Mouse (Mus musculus): Measurements from ENCODE around the gene Spen. TPM values are rescaled to one million over a fixed set of nuclear protein-coding genes. Genes with fewer than 3 reads are reported as not detected.

Spen gene
- polyA plus RNA-seq, 1 experiment, result 27.1 TPM

GRCm38 (mm10) chr4:141523128-141523527, 15.3 kb downstream of the Spen start:
- Histone ChIP-seq H3K4me3 (replicated peaks; ENCODE audit: extremely low read depth, low read depth, low read length) (no peak overlapping the region), H3K4me1 (ENCODE audit: control insufficient read depth, insufficient read depth, low read length) (peaks cover 15% of the 10 kb centered on the region)
- 50% methylated on average over 11 of the region's 11 CpGs for WGBS
- no peak for DNase-seq
- TF ChIP-seq CTCF (IDR thresholded peaks at IDR 0.05; ENCODE audit: insufficient read depth, low read length), result no peak
- no peak for TF ChIP-seq POLR2A (IDR thresholded peaks at IDR 0.05; ENCODE audit: borderline replicate concordance, extremely low read depth, low read depth, low read length)

- WGBS, result 56% methylated on average over 3 of the region's 3 CpGs
- DNase-seq, result no peak
- TF ChIP-seq POLR2A (IDR thresholded peaks at IDR 0.05; ENCODE audit: borderline replicate concordance, extremely low read depth, low read depth, low read length), result no peak
- TF ChIP-seq CTCF (IDR thresholded peaks at IDR 0.05; ENCODE audit: insufficient read depth, low read length), result no peak
These were observed 20.0 kb downstream of the Spen start for GRCm38 (mm10) chr4:141518386-141518785.

GRCm38 (mm10) chr4:141514179-141514641, 24.2 kb downstream of the Spen start:
- 10% methylated on average over 12 of the region's 12 CpGs for WGBS
- Histone ChIP-seq H3K4me1 (ENCODE audit: control insufficient read depth, insufficient read depth, low read length) (peaks cover 23% of the 10 kb centered on the region), H3K4me3 (replicated peaks; ENCODE audit: extremely low read depth, low read depth, low read length) (no peak overlapping the region)
- TF ChIP-seq POLR2A (IDR thresholded peaks at IDR 0.05; ENCODE audit: borderline replicate concordance, extremely low read depth, low read depth, low read length) (no peak), CTCF (IDR thresholded peaks at IDR 0.05; ENCODE audit: insufficient read depth, low read length) (no peak)
- peak; percentile 61 for DNase-seq

More at GRCm38 (mm10) chr4:141518386-141518785, 20.0 kb downstream of the Spen start:
- Histone ChIP-seq H3K4me1 (ENCODE audit: control insufficient read depth, insufficient read depth, low read length) (peaks cover 15% of the 10 kb centered on the region), H3K4me3 (replicated peaks; ENCODE audit: extremely low read depth, low read depth, low read length) (no peak overlapping the region)

DNA sequence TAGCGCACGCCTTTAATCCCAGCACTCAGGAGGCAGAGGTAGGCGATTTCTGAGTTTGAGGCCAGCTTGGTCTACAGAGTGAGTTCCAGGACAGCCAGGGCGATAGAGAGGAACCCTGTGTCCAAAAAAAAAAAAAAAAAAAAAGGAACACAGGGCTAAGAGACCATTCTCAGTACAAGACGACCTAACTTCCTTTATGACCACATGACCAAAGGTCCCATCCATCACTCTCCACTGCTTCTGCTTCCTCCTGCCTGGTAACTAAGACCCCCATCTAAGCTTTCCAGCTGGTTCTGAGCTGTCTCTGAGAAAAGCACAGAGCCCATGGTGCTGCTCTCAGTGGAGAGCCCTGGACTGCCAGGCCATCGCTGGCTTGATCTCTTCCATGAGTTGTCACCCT, 26.3 kb downstream of the Spen start:
- TF ChIP-seq CTCF (IDR thresholded peaks at IDR 0.05; ENCODE audit: insufficient read depth, low read length) (no peak), POLR2A (IDR thresholded peaks at IDR 0.05; ENCODE audit: borderline replicate concordance, extremely low read depth, low read depth, low read length) (no peak)
- WGBS, result 68% methylated on average over 6 of the region's 6 CpGs
- DNase-seq, result no peak
- Histone ChIP-seq H3K4me3 (replicated peaks; ENCODE audit: extremely low read depth, low read depth, low read length) (no peak overlapping the region), H3K4me1 (ENCODE audit: control insufficient read depth, insufficient read depth, low read length) (peaks cover 22% of the 10 kb centered on the region)

GRCm38 (mm10) chr4:141510457-141510856, 27.9 kb downstream of the Spen start:
- TF ChIP-seq CTCF (IDR thresholded peaks at IDR 0.05; ENCODE audit: insufficient read depth, low read length), result no peak
- no peak for TF ChIP-seq POLR2A (IDR thresholded peaks at IDR 0.05; ENCODE audit: borderline replicate concordance, extremely low read depth, low read depth, low read length)
- no peak for DNase-seq
- Histone ChIP-seq H3K4me3 (replicated peaks; ENCODE audit: extremely low read depth, low read depth, low read length) (no peak overlapping the region), H3K4me1 (ENCODE audit: control insufficient read depth, insufficient read depth, low read length) (peaks cover 32% of the 10 kb centered on the region)
- 46% methylated on average over 13 of the region's 13 CpGs for WGBS

DNA sequence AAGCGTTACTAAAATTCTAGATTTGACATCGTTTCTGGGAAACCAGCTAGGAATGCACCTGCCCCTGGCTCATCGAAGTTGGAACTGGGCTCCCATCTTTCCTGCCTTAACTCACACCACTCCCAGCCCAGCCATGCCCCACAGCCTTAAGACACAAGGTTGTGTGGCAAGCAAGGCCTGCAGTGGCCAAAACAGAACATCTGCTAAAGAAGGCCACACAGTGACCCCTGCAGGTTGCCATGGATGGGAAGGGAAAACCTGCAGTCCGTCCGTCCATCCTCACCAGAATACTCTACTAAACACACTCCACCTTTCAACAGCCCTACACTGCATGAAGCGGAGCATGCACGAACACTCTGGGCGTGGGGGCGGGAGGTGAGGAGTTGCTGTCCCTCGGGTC, 31.5 kb downstream of the Spen start:
- peak; percentile 46 for DNase-seq
- H3K4me3 ChIP-seq (replicated peaks; ENCODE audit: extremely low read depth, low read depth, low read length), result no peak overlapping the region
- 50% methylated on average over 10 of the region's 10 CpGs for WGBS
- peaks cover 24% of the 10 kb centered on the region for H3K4me1 ChIP-seq (ENCODE audit: control insufficient read depth, insufficient read depth, low read length)
- no peak for TF ChIP-seq POLR2A (IDR thresholded peaks at IDR 0.05; ENCODE audit: borderline replicate concordance, extremely low read depth, low read depth, low read length)
- TF ChIP-seq CTCF (IDR thresholded peaks at IDR 0.05; ENCODE audit: insufficient read depth, low read length), result peak; percentile 58

DNA sequence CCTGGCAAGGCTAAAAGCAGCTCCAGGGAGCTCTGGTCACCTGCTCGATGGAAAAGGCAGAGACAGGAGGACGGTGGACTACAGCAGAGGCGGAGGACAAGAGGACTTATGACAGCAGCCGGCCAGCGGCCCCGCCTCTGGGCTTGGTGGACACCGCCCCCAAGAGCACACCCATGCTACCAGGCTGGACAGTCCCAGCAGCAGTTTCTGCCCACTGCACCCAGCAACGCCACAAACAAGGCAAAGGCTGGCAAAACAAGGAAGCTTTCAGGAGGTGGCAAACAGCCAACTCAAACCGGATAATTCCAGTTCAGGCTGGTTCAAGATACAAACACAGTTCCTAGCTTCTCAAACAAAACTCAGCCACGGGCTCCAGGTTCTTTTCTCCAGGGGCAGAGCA, 32.0 kb downstream of the Spen start:
- Histone ChIP-seq H3K4me1 (ENCODE audit: control insufficient read depth, insufficient read depth, low read length) (peaks cover 26% of the 10 kb centered on the region), H3K4me3 (replicated peaks; ENCODE audit: extremely low read depth, low read depth, low read length) (no peak overlapping the region)
- no peak for TF ChIP-seq POLR2A (IDR thresholded peaks at IDR 0.05; ENCODE audit: borderline replicate concordance, extremely low read depth, low read depth, low read length)
- TF ChIP-seq CTCF (IDR thresholded peaks at IDR 0.05; ENCODE audit: insufficient read depth, low read length), result no peak
- DNase-seq, result peak; percentile 87
- WGBS, result 5% methylated on average over 10 of the region's 10 CpGs

DNA sequence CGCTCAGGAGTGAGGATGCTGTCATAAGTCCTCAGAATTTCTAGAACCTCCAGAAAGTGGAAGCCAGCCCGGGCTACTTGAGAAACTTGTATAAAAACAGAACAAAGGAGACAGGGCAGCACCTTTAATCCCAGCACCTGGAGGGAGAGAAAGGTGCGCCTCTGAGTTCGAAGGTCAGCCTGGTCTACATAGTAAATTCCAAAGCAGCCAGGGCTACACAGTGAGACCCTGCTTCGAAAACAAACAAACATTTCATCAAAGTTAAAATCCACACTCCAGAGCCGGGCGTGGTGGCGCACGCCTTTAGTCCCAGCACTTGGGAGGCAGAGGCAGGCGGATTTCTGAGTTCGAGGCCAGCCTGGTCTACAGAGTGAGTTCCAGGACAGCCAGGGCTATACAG, 32.6 kb downstream of the Spen start:
- DNase-seq, result no peak
- 77% methylated on average over 11 of the region's 11 CpGs for WGBS
- TF ChIP-seq POLR2A (IDR thresholded peaks at IDR 0.05; ENCODE audit: borderline replicate concordance, extremely low read depth, low read depth, low read length) (no peak), CTCF (IDR thresholded peaks at IDR 0.05; ENCODE audit: insufficient read depth, low read length) (no peak)
- Histone ChIP-seq H3K4me3 (replicated peaks; ENCODE audit: extremely low read depth, low read depth, low read length) (no peak overlapping the region), H3K4me1 (ENCODE audit: control insufficient read depth, insufficient read depth, low read length) (peaks cover 26% of the 10 kb centered on the region)

DNA sequence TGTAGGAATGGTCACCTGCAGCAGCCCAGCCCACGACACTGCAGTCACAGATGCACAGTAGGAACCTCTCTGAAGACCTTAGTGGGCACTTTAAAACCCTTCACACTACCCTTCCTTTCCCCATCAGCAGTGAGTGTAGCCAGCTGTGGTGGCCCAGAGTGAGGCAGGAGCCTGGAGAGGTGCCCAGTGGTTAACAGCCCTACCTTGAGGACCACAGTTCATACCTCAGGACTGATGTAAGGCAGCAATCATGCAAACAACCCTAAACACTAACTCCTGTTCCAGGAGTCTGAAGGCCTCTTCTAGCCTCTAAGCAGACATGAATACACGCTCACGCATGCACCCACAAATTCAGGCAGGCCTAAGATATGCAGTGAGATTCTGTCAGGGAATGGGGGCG, 33.9 kb downstream of the Spen start:
- TF ChIP-seq POLR2A (IDR thresholded peaks at IDR 0.05; ENCODE audit: borderline replicate concordance, extremely low read depth, low read depth, low read length) (no peak), CTCF (IDR thresholded peaks at IDR 0.05; ENCODE audit: insufficient read depth, low read length) (no peak)
- 77% methylated on average over 4 of the region's 4 CpGs for WGBS
- no peak for DNase-seq
- H3K4me3 ChIP-seq (replicated peaks; ENCODE audit: extremely low read depth, low read depth, low read length), result no peak overlapping the region
- peaks cover 29% of the 10 kb centered on the region for H3K4me1 ChIP-seq (ENCODE audit: control insufficient read depth, insufficient read depth, low read length)

- H3K4me1 ChIP-seq (ENCODE audit: control insufficient read depth, insufficient read depth, low read length), result peaks cover 27% of the 10 kb centered on the region
- no peak overlapping the region for H3K4me3 ChIP-seq (replicated peaks; ENCODE audit: extremely low read depth, low read depth, low read length)
- TF ChIP-seq CTCF (IDR thresholded peaks at IDR 0.05; ENCODE audit: insufficient read depth, low read length), result no peak
- no peak for TF ChIP-seq POLR2A (IDR thresholded peaks at IDR 0.05; ENCODE audit: borderline replicate concordance, extremely low read depth, low read depth, low read length)
- WGBS, result 86% methylated on average over 5 of the region's 5 CpGs
- no peak for DNase-seq
These were observed 35.7 kb downstream of the Spen start for GRCm38 (mm10) chr4:141502723-141503122.

Data from lung, adult 2 months (tissue).